Mouse (Mus musculus) C2C12 (cell line): Measurements from ENCODE around the gene Esyt2.

ENCODE experiments used
- CEBPB ChIP-seq: IDR thresholded peaks from one replicate; pipeline ENCODE4 v1.6.1; 2011; ENCODE audit warnings: low read depth, mild to moderate bottlenecking, control low read depth, moderate library complexity
- CTCF ChIP-seq: IDR thresholded peaks from one replicate; pipeline ENCODE4 v1.5.1; 2011; ENCODE audit not compliant: control insufficient read depth, insufficient read depth, insufficient read length
- FOSL1 ChIP-seq: IDR thresholded peaks from one replicate; pipeline ENCODE4 v1.8.0; 2011; ENCODE audit warnings: mild to moderate bottlenecking, low read length; ENCODE audit not compliant: poor library complexity, insufficient read depth, severe bottlenecking
- MAX ChIP-seq: IDR thresholded peaks from one replicate; pipeline ENCODE4 v1.6.1; 2011; ENCODE audit warnings: mild to moderate bottlenecking, control low read depth
- MYOD1 ChIP-seq: IDR thresholded peaks from one replicate; pipeline ENCODE4 v1.6.1; 2011; ENCODE audit warnings: low read depth; ENCODE audit not compliant: control insufficient read depth, insufficient read length
- MYOG ChIP-seq: IDR thresholded peaks from one replicate; pipeline ENCODE4 v1.6.1; 2011; ENCODE audit not compliant: control insufficient read depth, insufficient read length; ENCODE audit errors: extremely low read depth
- USF1 ChIP-seq: IDR thresholded peaks from one replicate; pipeline ENCODE4 v1.6.1; 2011; ENCODE audit warnings: low read depth, mild to moderate bottlenecking, control low read depth, moderate library complexity

DNA sequence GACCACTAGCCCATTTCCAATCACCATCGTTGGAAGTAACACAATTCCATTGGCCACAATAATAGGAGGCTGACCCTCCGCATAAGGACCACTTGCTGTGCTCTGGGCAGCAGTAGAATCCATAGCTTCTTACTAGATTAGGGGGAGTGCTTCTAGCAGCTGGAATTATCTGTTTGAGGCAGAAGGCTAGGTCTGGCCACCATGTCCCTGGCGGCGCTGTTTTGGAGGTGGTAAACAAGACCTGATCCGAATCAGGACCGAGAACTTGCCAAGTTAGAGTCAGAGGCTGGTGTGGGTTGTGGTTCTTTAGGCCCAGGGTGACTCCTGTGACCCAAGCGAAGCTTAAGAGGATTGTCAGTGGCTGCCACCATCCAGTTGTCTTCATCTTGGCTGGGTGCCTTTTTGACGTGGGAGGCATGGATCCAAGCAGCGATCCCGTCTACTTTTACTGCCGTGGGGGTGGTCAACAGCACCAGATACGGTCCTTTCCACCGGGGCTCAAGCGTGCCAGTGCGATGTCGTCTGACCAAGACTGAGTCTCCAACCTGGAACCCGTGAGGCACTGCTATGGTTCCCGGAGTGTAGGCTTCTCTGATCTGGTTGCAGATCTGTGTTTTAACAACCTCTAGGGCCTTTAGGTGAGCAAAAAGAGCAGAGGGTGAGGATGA lies 123.2 kb downstream of the Esyt2 start:
- TF ChIP-seq CTCF (no peak), USF1 (no peak), MAX (no peak), CEBPB (no peak), MYOG (no peak), FOSL1 (no peak), MYOD1 (no peak)
